15 mouse cellular contexts compared by ENCODE assay signal in genomic region chrX:48104736-48105441, GRCm38 (mm10). TPM values are rescaled to one million over a fixed set of nuclear protein-coding genes. Genes with fewer than 3 reads are reported as not detected.
DNase-seq lines count a peak whose midpoint lies in the region; TF ChIP-seq lines count a peak whose summit lies in the region.
"Had no signal": no experiment of that assay in that cellular context is flagged by ENCODE, and none has a peak within 500 bp of the region (broad histone marks: within the 10 kb centered on the region; RNA-seq: fewer than 3 reads in every experiment).

No protein-coding gene starts in this region.

- DNase-seq in heart, adult 11 months, result peak; percentile 77
- no peak for DNase-seq in heart, adult 9 months (ENCODE audit: low spot score in 2 of 2)
- peak; percentile 22 for DNase-seq in brain, embryonic 14.5 days (ENCODE audit: low read depth)
- DNase-seq in cerebellum, adult 9-10 months, result peak; percentile 84
- peak; percentile 8 to 26 for DNase-seq in left cerebral cortex, postnatal 14 days (ENCODE audit: low spot score in 2 of 2)
- no peak for DNase-seq in thymus, postnatal 14 days
- DNase-seq in lung, adult 18-20 months, result no peak
- DNase-seq in testis, postnatal 10 days (ENCODE audit: low spot score), result no peak
- DNase-seq: adrenal gland, postnatal 14 days; gastrocnemius, postnatal 25 days; liver, embryonic 13.5 days; lung, postnatal 4 days had no signal

- no peak for TF ChIP-seq POLR2A in brain, embryonic 14.5 days (IDR thresholded peaks at IDR 0.05; ENCODE audit: borderline replicate concordance, extremely low read depth, insufficient read depth, insufficient read length, poor library complexity, severe bottlenecking)

- no peak for TF ChIP-seq CTCF in brain, embryonic 14.5 days (IDR thresholded peaks at IDR 0.05; ENCODE audit: borderline replicate concordance, extremely low read depth, insufficient read depth, insufficient read length)

- intact Hi-C loops in left cerebral cortex, postnatal 14 days (cut with DNase I), result loop anchor here (5.0 kb wide), 1 partner anchor 83 kb away; no protein-coding TSS in a partner anchor

RNA-seq across cellular contexts. Expression of gene Xpnpep2, which starts 3.6 kb away (rescaled TPM):
- 0.53 and 0.90 TPM in 2 replicates for polyA plus RNA-seq in brain, embryonic 14.5 days (2012; rRNA removed)
- under 1 TPM; 0.40 to 0.48 TPM for total RNA-seq in left cerebral cortex, postnatal 14 days (2021)
- total RNA-seq: common myeloid progenitor, adult 5-6 weeks had no signal

RNA-seq across cellular contexts. Expression of gene Sash3, which starts 41.3 kb away (rescaled TPM):
- 0.83 and 1.0 TPM in 2 replicates for polyA plus RNA-seq in brain, embryonic 14.5 days (2012; rRNA removed)
- 1 to 10 TPM; 1.5 to 1.8 TPM for total RNA-seq in left cerebral cortex, postnatal 14 days (2021)
- polyA plus RNA-seq: C2C12, myocyte had no signal

Comparison
In these comparisons a context has a peak if more than half of its experiments do, and no peak if none do; other contexts are left out.
1. DNase-seq: peak in heart, adult 11 months (single experiment), brain, embryonic 14.5 days (single experiment), cerebellum, adult 9-10 months (single experiment) and left cerebral cortex, postnatal 14 days (2 of 2); none in heart, adult 9 months (0 of 2), thymus, postnatal 14 days (single experiment), lung, adult 18-20 months (0 of 2) and testis, postnatal 10 days (single experiment).